Mouse (Mus musculus) cortical plate, adult 2 months (tissue): Measurements from ENCODE around the gene Sult4a1. TPM values are rescaled to one million over a fixed set of nuclear protein-coding genes. Genes with fewer than 3 reads are reported as not detected.

Experiments
- H3K27ac ChIP-seq: fragments of 200-500 bp; 2 replicates; pipeline ENCODE4 v1.5.1; 2012; ENCODE audit warnings: low read length, control low read depth, inconsistent platforms; ENCODE audit not compliant: insufficient read depth
- H3K4me1 ChIP-seq: fragments of 200-500 bp; 2 replicates; pipeline ENCODE4 v1.6.1; 2011; ENCODE audit warnings: low read length; ENCODE audit not compliant: control insufficient read depth, insufficient read depth
- H3K4me3 ChIP-seq: fragments of 200-500 bp; 2 replicates; pipeline ENCODE4 v1.5.1; 2011; ENCODE audit warnings: mild to moderate bottlenecking, low read length, control low read depth; ENCODE audit not compliant: insufficient read depth
- CTCF ChIP-seq: fragments of 200-500 bp; IDR thresholded peaks from 2 replicates; pipeline ENCODE4 v1.5.1; 2011; ENCODE audit warnings: mild to moderate bottlenecking, control low read depth, low read length; ENCODE audit not compliant: insufficient read depth; ENCODE audit errors: extremely low read depth
- POLR2A ChIP-seq: fragments of 200-500 bp; IDR thresholded peaks from 2 replicates; pipeline ENCODE4 v1.6.1; 2011; ENCODE audit warnings: mild to moderate bottlenecking, low read length, control low read depth; ENCODE audit not compliant: insufficient read depth; ENCODE audit errors: extremely low read depth
- polyA plus RNA-seq: library from polyadenylated mRNA; depleted of rRNA; stranded (reverse); fragments of >200 nt; gene quantifications from 2 replicates; pipeline ENCODE4 v1.2.3, GENCODE M21; 2012

The Sult4a1 gene
- polyA plus RNA-seq, 1 experiment, result 441 TPM

DNA sequence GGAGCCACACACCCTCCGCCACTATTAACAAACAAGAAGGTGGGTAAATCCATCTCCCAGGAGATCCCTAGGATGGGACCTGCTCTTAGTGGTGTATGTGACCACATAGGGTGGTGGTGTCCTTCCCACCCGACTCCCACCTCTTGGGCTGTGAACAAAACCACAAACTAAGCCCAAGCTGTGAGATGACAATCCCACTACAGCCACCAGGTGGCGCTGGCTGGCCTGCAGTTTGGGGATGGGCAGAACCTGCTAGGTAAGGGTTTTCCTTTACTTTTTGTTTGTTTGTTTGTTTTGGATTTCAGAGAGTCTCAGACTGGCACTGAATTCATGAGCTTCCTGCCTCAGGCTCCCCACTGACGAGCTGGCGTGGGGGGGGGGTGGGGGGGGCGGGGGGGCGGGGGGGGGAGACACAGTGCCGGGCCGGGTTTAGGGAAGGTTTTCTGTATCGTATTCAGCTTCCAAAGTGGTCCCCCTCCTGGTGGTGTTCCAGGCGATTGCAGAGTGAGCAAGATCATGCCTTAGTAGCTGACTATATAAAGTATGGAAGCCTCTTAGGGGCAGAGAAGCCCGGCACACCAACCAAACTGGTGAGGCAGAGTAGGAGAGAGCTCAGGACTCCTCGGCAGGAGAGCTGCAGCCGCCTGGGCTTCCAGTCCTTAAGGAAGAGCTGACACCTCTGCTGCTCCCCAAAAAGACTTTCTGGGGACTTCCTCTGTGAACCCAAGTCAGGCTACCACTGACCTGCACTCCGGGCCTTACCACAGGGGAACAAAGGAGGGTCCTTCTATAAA is 31.4 kb downstream of the Sult4a1 start:
- Histone ChIP-seq H3K4me3 (no peak overlapping the region), H3K4me1 (peaks cover 4% of the 10 kb centered on the region), H3K27ac (no peak overlapping the region)
- no peak for TF ChIP-seq POLR2A
- TF ChIP-seq CTCF, result peak; percentile 88

DNA sequence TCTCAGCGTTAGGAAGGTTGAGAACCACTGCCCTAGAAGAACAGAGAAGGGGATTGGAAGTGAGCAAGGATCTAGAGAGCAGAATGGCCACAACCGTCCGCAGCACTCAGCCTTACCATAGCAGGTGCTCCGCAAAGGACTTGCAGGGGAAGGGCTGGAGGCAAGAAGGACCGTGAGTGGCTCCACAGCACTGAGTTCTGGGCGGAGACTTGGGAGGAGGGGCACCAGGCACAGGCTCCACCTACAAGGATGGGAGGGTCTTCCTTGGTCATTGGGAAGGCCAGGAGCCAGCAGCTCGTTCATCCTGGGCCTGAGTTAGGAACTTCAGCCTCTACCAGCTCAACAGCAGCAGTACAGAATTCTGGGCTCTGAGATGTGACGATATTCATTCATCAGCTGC is 32.5 kb downstream of the Sult4a1 start:
- peaks cover 7% of the 10 kb centered on the region for H3K4me1 ChIP-seq
- no peak overlapping the region for H3K27ac ChIP-seq
- no peak overlapping the region for H3K4me3 ChIP-seq
- TF ChIP-seq POLR2A (peak; percentile 18; the same call in 1 of the 2 replicates), CTCF (no peak)

DNA sequence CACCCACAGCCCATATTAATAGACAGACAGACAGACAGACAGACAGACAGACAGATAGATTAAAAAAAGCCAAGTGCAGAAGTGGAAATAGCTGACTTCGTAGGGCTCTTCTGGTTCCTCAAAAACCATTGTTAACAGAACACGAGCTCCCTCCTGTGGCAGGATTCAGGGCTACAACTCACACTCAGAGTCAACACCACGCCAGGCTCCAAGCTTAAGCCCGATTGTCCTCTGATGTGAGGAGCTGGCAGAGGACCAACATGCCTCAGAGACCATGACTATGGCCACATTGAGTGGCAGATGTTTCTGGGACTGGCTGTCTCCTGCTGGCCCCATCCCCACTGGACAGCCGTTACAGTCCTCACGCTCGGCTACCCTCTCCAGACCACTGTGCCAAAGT is 33.3 kb downstream of the Sult4a1 start:
- TF ChIP-seq CTCF (peak; percentile 82), POLR2A (no peak)
- Histone ChIP-seq H3K4me1 (peaks cover 5% of the 10 kb centered on the region), H3K27ac (no peak overlapping the region), H3K4me3 (no peak overlapping the region)

DNA sequence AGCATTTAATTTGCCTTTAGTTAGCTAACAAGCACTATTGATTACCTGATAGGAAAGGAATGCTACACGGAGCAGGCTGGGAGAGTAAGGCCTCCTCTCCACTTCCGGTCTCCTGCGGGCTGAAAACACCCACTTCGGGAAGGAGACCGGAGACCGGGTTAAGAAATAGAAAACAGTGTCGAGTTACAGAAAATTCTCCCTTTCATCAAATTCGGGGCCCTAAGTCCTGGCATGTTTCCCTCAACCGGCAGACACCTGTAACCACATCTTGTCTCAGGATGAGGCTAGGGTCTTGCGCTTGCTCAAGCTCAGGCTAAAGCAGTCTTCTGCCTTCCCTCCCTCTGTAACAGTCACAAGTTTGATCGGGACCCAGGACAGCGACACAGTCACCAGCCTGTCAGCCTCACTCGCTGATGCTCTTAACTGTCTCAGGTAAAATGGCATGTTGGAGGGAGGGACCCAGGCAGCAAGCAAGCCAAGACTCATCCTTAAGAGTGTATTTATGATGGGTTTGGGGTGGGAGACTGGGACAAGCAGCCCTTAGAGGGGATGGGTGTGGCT is 35.4 kb downstream of the Sult4a1 start:
- H3K4me3 ChIP-seq, result no peak overlapping the region
- no peak overlapping the region for H3K27ac ChIP-seq
- H3K4me1 ChIP-seq, result peaks cover 5% of the 10 kb centered on the region
- TF ChIP-seq POLR2A (no peak), CTCF (no peak)

DNA sequence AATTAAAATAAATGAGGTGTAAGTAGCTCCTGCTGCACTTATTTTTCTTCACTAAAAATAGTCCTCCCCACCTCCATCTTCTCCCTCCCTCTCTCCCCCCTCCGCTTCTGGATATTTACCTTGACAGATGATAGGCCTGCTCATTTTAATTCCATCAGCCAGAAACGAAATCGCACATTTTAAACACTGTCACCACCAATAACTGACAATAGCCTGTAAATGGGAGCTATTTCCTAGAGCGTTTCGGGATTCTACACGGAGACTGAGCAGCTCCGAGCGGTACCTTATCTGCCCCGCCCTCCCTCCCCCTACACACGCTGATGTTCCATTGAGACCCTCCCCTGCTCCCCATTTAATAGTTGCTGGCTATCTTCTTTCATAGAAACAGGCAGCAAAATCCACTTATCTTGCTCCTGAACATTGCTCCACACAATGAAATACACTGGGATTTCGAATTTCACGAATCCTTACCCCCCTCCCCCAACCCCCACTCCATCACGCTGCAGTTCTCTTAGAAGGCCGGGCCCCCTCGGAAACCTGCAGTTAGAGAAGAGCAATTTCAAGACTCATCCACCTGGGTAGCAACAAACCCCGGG is 36.0 kb downstream of the Sult4a1 start:
- Histone ChIP-seq H3K27ac (no peak overlapping the region), H3K4me3 (no peak overlapping the region)
- no peak for TF ChIP-seq POLR2A
- TF ChIP-seq CTCF, result no peak

DNA sequence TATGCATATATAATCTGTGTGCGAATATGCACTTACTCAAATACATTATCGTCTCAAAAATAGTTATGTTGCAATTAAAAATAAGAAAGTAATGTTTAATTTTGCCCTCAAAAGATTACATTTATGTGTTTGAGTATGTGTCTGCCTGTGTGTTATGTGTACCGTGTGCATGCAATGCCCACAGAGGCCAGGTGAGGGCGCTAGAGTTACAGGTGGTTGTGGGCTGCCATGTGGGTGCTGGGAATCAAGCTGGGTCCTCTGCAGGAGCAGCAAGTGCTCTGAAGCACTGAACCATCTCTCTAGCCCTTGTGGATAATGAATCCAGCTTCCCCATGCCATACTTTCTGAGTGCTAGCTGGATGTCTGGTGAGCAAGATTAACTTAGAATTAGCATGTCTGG is 39.9 kb downstream of the Sult4a1 start:
- Histone ChIP-seq H3K27ac (no peak overlapping the region), H3K4me3 (peak overlapping the region; percentile 60; the same call in 1 of the 2 replicates), H3K4me1 (peaks cover 3% of the 10 kb centered on the region; the same call in 1 of the 2 replicates)
- TF ChIP-seq CTCF, result peak; percentile 20; the same call in 1 of the 2 replicates
- TF ChIP-seq POLR2A, result no peak

More for the DNA sequence above, 36.0 kb downstream of the Sult4a1 start:
- peaks cover 5% of the 10 kb centered on the region for H3K4me1 ChIP-seq

DNA sequence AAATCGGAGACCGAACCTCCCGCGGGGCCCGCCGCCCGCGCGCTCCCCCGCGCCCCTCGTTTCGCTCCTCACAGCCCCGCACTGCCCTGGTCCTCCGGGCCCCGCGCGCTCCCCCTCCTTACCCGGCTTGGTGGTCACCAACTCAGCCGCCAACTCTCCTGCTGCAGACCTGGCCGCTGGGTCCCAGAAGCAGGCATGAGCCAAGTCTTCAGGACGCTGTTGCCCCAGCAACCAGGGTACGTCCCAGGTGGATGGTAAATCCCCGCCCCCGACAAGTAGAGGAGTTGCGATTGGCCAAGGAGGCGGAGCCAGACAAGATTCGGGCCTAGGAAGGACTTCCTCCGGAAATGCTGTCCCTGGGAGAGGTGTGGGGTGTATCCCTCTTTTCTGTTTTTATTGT is 40.4 kb downstream of the Sult4a1 start, which contains the start of gene Efcab6:
Gene Efcab6, minus strand, starts transcription at position 240 of the 400 bp plus-strand sequence.
- TF ChIP-seq CTCF (no peak), POLR2A (0 out of 2 replicates have a peak, but pooled peaks have one; percentile 9)
- no peak within 1 kb of the TSS for H3K27ac ChIP-seq
- H3K4me1 ChIP-seq, result peaks cover 3% of the 10 kb centered on the region; the same call in 1 of the 2 replicates
- H3K4me3 ChIP-seq, result peak within 1 kb of the TSS; percentile 60

DNA sequence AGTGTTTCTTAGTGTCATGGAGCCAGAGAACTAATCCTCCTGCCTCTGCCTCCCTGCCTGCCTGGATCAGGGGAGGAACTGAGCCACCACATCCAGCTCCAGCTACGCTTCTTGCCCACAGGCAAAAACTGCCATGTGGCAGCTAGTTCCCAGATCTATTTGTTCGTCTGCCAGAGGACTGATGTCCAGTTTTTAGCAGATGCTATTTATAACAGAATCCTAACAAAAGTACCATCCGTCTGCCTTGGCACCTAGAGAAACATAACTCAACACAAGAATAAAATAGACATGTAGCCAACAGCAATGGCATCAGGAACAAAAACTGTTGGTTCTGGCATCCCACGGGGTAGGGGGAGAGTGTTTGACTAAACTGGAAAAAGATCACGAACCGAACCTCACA is 46.7 kb downstream of the Sult4a1 start:
- TF ChIP-seq CTCF (no peak), POLR2A (no peak)
- H3K27ac ChIP-seq, result no peak overlapping the region
- peaks cover 2% of the 10 kb centered on the region; the same call in 1 of the 2 replicates for H3K4me1 ChIP-seq

DNA sequence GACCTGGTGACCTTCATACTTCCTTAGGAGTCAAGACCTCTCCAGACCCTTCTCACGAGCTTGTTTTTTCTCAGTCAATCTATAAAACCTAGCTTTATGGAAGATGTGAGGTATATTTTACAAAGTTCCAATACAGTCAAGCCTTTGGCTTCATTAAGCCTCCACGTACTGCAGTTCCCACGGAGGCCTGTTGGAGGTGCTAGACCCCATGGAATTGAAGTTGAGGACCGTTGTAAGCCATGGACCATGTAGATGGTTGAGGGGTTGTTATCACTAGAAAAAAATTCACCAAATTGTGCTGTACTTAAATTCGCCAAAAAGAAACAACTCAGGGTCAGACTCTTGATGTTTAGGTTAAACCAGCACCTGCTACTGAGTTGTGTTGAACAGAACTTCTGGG is 49.5 kb downstream of the Sult4a1 start:
- TF ChIP-seq POLR2A (no peak), CTCF (peak; percentile 28; the same call in 1 of the 2 replicates)
- no peak overlapping the region for H3K27ac ChIP-seq
- H3K4me3 ChIP-seq, result no peak overlapping the region
- peaks cover 7% of the 10 kb centered on the region; the same call in 1 of the 2 replicates for H3K4me1 ChIP-seq

More for the DNA sequence above, 46.7 kb downstream of the Sult4a1 start:
- H3K4me3 ChIP-seq, result no peak overlapping the region

DNA sequence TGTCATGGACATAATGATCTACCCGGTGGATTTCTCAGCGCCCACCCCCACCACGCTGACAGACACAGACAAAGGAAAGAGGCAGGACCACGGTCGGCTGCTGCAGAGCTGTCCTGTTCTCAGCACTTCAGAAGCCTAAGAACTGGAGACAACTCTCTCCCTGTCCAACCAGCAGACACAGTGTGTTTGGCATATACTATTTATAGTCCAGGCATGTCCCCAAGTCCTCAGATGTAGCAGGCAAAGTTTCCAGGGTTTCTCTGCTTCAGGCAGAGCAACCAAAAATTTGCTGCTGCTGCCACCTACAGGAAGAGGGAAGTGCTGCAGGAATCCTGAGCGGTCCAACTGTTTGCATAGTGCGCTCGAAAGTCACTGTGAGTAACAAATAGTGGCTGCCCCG is 51.7 kb downstream of the Sult4a1 start:
- Histone ChIP-seq H3K4me3 (no peak overlapping the region), H3K27ac (no peak overlapping the region), H3K4me1 (peaks cover 7% of the 10 kb centered on the region; the same call in 1 of the 2 replicates)
- TF ChIP-seq CTCF (peak; percentile 97), POLR2A (no peak)
